Mouse (Mus musculus) urinary bladder, adult 18-20 months (tissue): ENCODE measurements around the gene Zfp983.
A peak's percentile ranks its signal among the peaks of the same experiment; 100 is the strongest.
"Not testable (repeated sequence)": the region's sequence is repeated elsewhere in the genome, so short reads cannot be mapped to it uniquely, and the experiment has no call there.

Source experiments
- DNase-seq, 2 experiments: peaks; one replicate each; pipeline ENCODE4 v3.0.0; 2022; ENCODE audit warnings: low spot score in 2 of 2, mixed read lengths in 2 of 2

Gene Zfp983

GRCm38 (mm10) chr17:21650364-21650907 lies at the start of gene Zfp983:
Gene Zfp983, plus strand, starts transcription at chr17:21650624.
- peak; percentile 57 to 69 for DNase-seq

- no peak for DNase-seq
Observed at GRCm38 (mm10) chr17:21616356-21616755, 34.1 kb upstream of the Zfp983 start.

GRCm38 (mm10) chr17:21617352-21617751 lies 33.1 kb upstream of the Zfp983 start:
- DNase-seq: no peak

GRCm38 (mm10) chr17:21623647-21624046 lies 26.8 kb upstream of the Zfp983 start:
- no peak for DNase-seq

- DNase-seq: not testable (repeated sequence)
Observed at GRCm38 (mm10) chr17:21635758-21636157, 14.7 kb upstream of the Zfp983 start.

- DNase-seq: no peak
Observed at GRCm38 (mm10) chr17:21648791-21649190, 1.6 kb upstream of the Zfp983 start.

- DNase-seq: no peak
Observed at GRCm38 (mm10) chr17:21649936-21650335, 488 bp upstream of the Zfp983 start.

- DNase-seq: not testable (repeated sequence)
Observed at GRCm38 (mm10) chr17:21678826-21679225, 28.4 kb downstream of the Zfp983 start.

GRCm38 (mm10) chr17:21679273-21680018 lies 29.0 kb downstream of the Zfp983 start:
- peak; percentile 71 to 79 for DNase-seq

- DNase-seq: not testable (repeated sequence)
Observed at GRCm38 (mm10) chr17:21680019-21680376, 29.6 kb downstream of the Zfp983 start.

- no peak for DNase-seq
Observed at GRCm38 (mm10) chr17:21691560-21691959, 41.1 kb downstream of the Zfp983 start, which contains the start of gene Gm10226. Gene Gm10226, plus strand, starts transcription at chr17:21691860.

GRCm38 (mm10) chr17:21693342-21693741 lies 42.9 kb downstream of the Zfp983 start:
- no peak for DNase-seq

GRCm38 (mm10) chr17:21696073-21696472 lies 45.6 kb downstream of the Zfp983 start:
- no peak for DNase-seq

- no peak for DNase-seq
Observed at GRCm38 (mm10) chr17:21702281-21703240, 52.1 kb downstream of the Zfp983 start.

- DNase-seq: no peak
Observed at GRCm38 (mm10) chr17:21703414-21703813, 53.0 kb downstream of the Zfp983 start.

- peak; percentile 66 to 81 for DNase-seq
Observed at GRCm38 (mm10) chr17:21707343-21707996, 57.0 kb downstream of the Zfp983 start, which contains the start of gene Zfp760. Gene Zfp760, plus strand, starts transcription at chr17:21707741.

- DNase-seq: no peak
Observed at GRCm38 (mm10) chr17:21708401-21708800, 58.0 kb downstream of the Zfp983 start.
